Mouse (Mus musculus) kidney, postnatal 0 days (tissue): ENCODE measurements around the gene Cyp27b1. TPM values are rescaled to one million over a fixed set of nuclear protein-coding genes. Genes with fewer than 3 reads are reported as not detected.

Source experiments
- ATAC-seq: fragments of 200-750 bp; cut with Nextera tagmentation; replicated peaks from 2 replicates; pipeline ENCODE4 v1.8.0; 2017; ENCODE audit warnings: low read depth, moderate number of reproducible peaks, moderate TSS enrichment, moderate library complexity; ENCODE audit not compliant: low FRiP score
- DNase-seq: peaks from one replicate; pipeline ENCODE4 v3.0.0-alpha.2; 2016; ENCODE audit warnings: low spot score
- H3K27ac ChIP-seq: fragments of 300-500 bp; sonication (generic); 2 replicates; pipeline ENCODE4 v1.5.1; 2014; ENCODE audit warnings: mild to moderate bottlenecking
- H3K27me3 ChIP-seq: fragments of 300-500 bp; sonication (generic); 2 replicates; pipeline ENCODE4 v1.6.1; 2014; ENCODE audit warnings: low read length, mixed read lengths; ENCODE audit not compliant: insufficient read depth
- H3K36me3 ChIP-seq: fragments of 300-500 bp; sonication (generic); 2 replicates; pipeline ENCODE4 v1.6.1; 2014; ENCODE audit warnings: low read length, mixed read lengths; ENCODE audit not compliant: insufficient read depth
- H3K4me1 ChIP-seq: fragments of 300-500 bp; sonication (generic); replicated peaks from 2 replicates; pipeline ENCODE4 v1.6.1; 2014; ENCODE audit warnings: antibody characterized with exemption, low read length, mixed read lengths; ENCODE audit not compliant: insufficient read depth
- H3K4me2 ChIP-seq: fragments of 300-500 bp; sonication (generic); 2 replicates; pipeline ENCODE4 v1.6.1; 2014; ENCODE audit warnings: mild to moderate bottlenecking, low read length, moderate library complexity, mixed read lengths
- H3K4me3 ChIP-seq: fragments of 300-500 bp; sonication (generic); replicated peaks from 2 replicates; pipeline ENCODE4 v1.5.1; 2014; ENCODE audit warnings: low read depth, low read length
- H3K9ac ChIP-seq: fragments of 300-500 bp; sonication (generic); 2 replicates; pipeline ENCODE4 v1.6.1; 2014; ENCODE audit warnings: low read depth, low read length
- H3K9me3 ChIP-seq: fragments of 300-500 bp; sonication (generic); replicated peaks from 2 replicates; pipeline ENCODE4 v1.6.1; 2016; ENCODE audit warnings: low read length, inconsistent platforms, mixed read lengths
- CTCF ChIP-seq: IDR thresholded peaks from 2 replicates; pipeline ENCODE4 v1.5.1; 2016; ENCODE audit warnings: antibody characterized with exemption, low read depth, mild to moderate bottlenecking, moderate library complexity
- WGBS: fragments of 180-500 bp; shearing (Covaris S2); extraction: QIAGEN DNeasy Blood & Tissue Kit; methylation state at CpG from one replicate; pipeline ENCODE4 v1.1.7; 2014; 5-methylcytosine and 5-hydroxymethylcytosine counted together
- polyA plus RNA-seq: library from polyadenylated mRNA; unstranded; fragments of >200 nt; fragmentation: Nextera tagmentation; extraction: Ambion mirVana; gene quantifications from 2 replicates; pipeline ENCODE4 v1.2.1, GENCODE M21; 2015

Cyp27b1 gene
- polyA plus RNA-seq, 1 experiment from 2014 or later: 38.9 TPM

- Histone ChIP-seq H3K9ac (no peak overlapping the region), H3K27me3 (peaks cover 31% of the 10 kb centered on the region), H3K4me2 (no peak overlapping the region), H3K4me3 (no peak overlapping the region), H3K36me3 (no peaks in the 10 kb centered on the region), H3K9me3 (no peaks in the 10 kb centered on the region), H3K27ac (no peak overlapping the region), H3K4me1 (peaks cover 11% of the 10 kb centered on the region)
- WGBS: 81% methylated on average over 9 of the region's 9 CpGs
- no peak for TF ChIP-seq CTCF
- DNase-seq: no peak
- no peak for ATAC-seq
These were observed 37.0 kb downstream of the Cyp27b1 start for GRCm38 (mm10) chr10:127085052-127085451.

- Histone ChIP-seq H3K9ac (no peak overlapping the region), H3K4me2 (no peak overlapping the region), H3K9me3 (no peaks in the 10 kb centered on the region), H3K4me1 (peaks cover 13% of the 10 kb centered on the region), H3K36me3 (no peaks in the 10 kb centered on the region), H3K4me3 (no peak overlapping the region), H3K27ac (no peak overlapping the region), H3K27me3 (peaks cover 31% of the 10 kb centered on the region)
- peak; percentile 31 for TF ChIP-seq CTCF
- WGBS: 68% methylated on average over 6 of the region's 6 CpGs
- DNase-seq: no peak
- no peak for ATAC-seq
These were observed 37.6 kb downstream of the Cyp27b1 start for GRCm38 (mm10) chr10:127085633-127086032.

GRCm38 (mm10) chr10:127090560-127091411 is 42.7 kb downstream of the Cyp27b1 start:
- TF ChIP-seq CTCF: no peak
- Histone ChIP-seq H3K27me3 (peaks cover 32% of the 10 kb centered on the region), H3K9me3 (no peaks in the 10 kb centered on the region), H3K9ac (no peak overlapping the region), H3K4me3 (peak overlapping the region; percentile 13; the same call in 1 of the 2 replicates), H3K27ac (no peak overlapping the region), H3K4me1 (peaks cover 16% of the 10 kb centered on the region), H3K36me3 (0 out of 2 replicates have a peak, but pooled peaks cover 2% of the 10 kb centered on the region), H3K4me2 (peak overlapping the region; percentile 42)
- DNase-seq (peak; percentile 61), ATAC-seq (peak; percentile 19; the same call in 1 of the 2 replicates)
- 8% methylated on average over 57 of the region's 57 CpGs for WGBS

- DNase-seq (no peak), ATAC-seq (peak; percentile 22; the same call in 1 of the 2 replicates)
- no peaks in the 10 kb centered on the region for H3K9me3 ChIP-seq
- H3K27ac ChIP-seq: no peak overlapping the region
- 0 out of 2 replicates have a peak, but pooled peaks have one; percentile 2 for TF ChIP-seq CTCF
- 10% methylated on average over 51 of the region's 51 CpGs for WGBS
- H3K9ac ChIP-seq: no peak overlapping the region
- H3K4me3 ChIP-seq: peak overlapping the region; percentile 13; the same call in 1 of the 2 replicates
- peak overlapping the region; percentile 42 for H3K4me2 ChIP-seq
- peaks cover 9% of the 10 kb centered on the region; the same call in 1 of the 2 replicates for H3K36me3 ChIP-seq
- peaks cover 32% of the 10 kb centered on the region for H3K27me3 ChIP-seq
- H3K4me1 ChIP-seq: peaks cover 16% of the 10 kb centered on the region
These were observed 43.7 kb downstream of the Cyp27b1 start for GRCm38 (mm10) chr10:127091507-127092396.

- WGBS: 59% methylated on average over 4 of the region's 4 CpGs
- Histone ChIP-seq H3K9me3 (no peaks in the 10 kb centered on the region), H3K4me3 (no peak overlapping the region), H3K9ac (no peak overlapping the region), H3K27me3 (peaks cover 32% of the 10 kb centered on the region), H3K27ac (no peak overlapping the region), H3K36me3 (peaks cover 15% of the 10 kb centered on the region; the same call in 1 of the 2 replicates), H3K4me1 (peaks cover 16% of the 10 kb centered on the region), H3K4me2 (no peak overlapping the region)
- no peak for ATAC-seq
- TF ChIP-seq CTCF: no peak
- no peak for DNase-seq
These were observed 44.7 kb downstream of the Cyp27b1 start for GRCm38 (mm10) chr10:127092742-127093141.

- Histone ChIP-seq H3K9ac (no peak overlapping the region), H3K27me3 (peaks cover 29% of the 10 kb centered on the region), H3K9me3 (no peaks in the 10 kb centered on the region), H3K27ac (no peak overlapping the region), H3K4me3 (no peak overlapping the region), H3K4me2 (no peak overlapping the region), H3K4me1 (peaks cover 16% of the 10 kb centered on the region), H3K36me3 (peaks cover 19% of the 10 kb centered on the region; the same call in 1 of the 2 replicates)
- TF ChIP-seq CTCF: no peak
- DNase-seq: peak; percentile 28
- WGBS: 26% methylated on average over 7 of the region's 7 CpGs
- no peak for ATAC-seq
These were observed 46.3 kb downstream of the Cyp27b1 start for GRCm38 (mm10) chr10:127094382-127094802.
